Mouse (Mus musculus) lung, postnatal 25 days (tissue): ENCODE data around the gene Rasgrf1.

Experiments used
- DNase-seq: peaks from one replicate; pipeline ENCODE4 v3.0.0; 2022; ENCODE audit warnings: low spot score

The Rasgrf1 gene

GRCm38 (mm10) chr9:89906645-89907044 is 3.1 kb upstream of the Rasgrf1 start:
- no peak for DNase-seq

- DNase-seq, result no peak
These were observed 1.8 kb upstream of the Rasgrf1 start for GRCm38 (mm10) chr9:89907941-89908340.

GRCm38 (mm10) chr9:89908601-89909000 is 1.1 kb upstream of the Rasgrf1 start:
- no peak for DNase-seq

- no peak for DNase-seq
These were observed 298 bp downstream of the Rasgrf1 start for GRCm38 (mm10) chr9:89910011-89910400.

GRCm38 (mm10) chr9:89910741-89911444 is 1.2 kb downstream of the Rasgrf1 start:
- DNase-seq, result no peak

GRCm38 (mm10) chr9:89911891-89912549 is 2.3 kb downstream of the Rasgrf1 start:
- no peak for DNase-seq

GRCm38 (mm10) chr9:89913135-89913534 is 3.4 kb downstream of the Rasgrf1 start:
- no peak for DNase-seq

GRCm38 (mm10) chr9:89916471-89916870 is 6.8 kb downstream of the Rasgrf1 start:
- DNase-seq, result no peak

- DNase-seq, result no peak
These were observed 7.7 kb downstream of the Rasgrf1 start for GRCm38 (mm10) chr9:89917431-89917830.

- no peak for DNase-seq
These were observed 9.1 kb downstream of the Rasgrf1 start for GRCm38 (mm10) chr9:89918832-89919231.

- no peak for DNase-seq
These were observed 11.4 kb downstream of the Rasgrf1 start for GRCm38 (mm10) chr9:89921121-89921520.

GRCm38 (mm10) chr9:89922666-89923065 is 13.0 kb downstream of the Rasgrf1 start:
- DNase-seq, result no peak

- no peak for DNase-seq
These were observed 15.1 kb downstream of the Rasgrf1 start for GRCm38 (mm10) chr9:89924836-89925235.

- DNase-seq, result no peak
These were observed 18.8 kb downstream of the Rasgrf1 start for GRCm38 (mm10) chr9:89928497-89928896.

- peak; percentile 10 for DNase-seq
These were observed 30.7 kb downstream of the Rasgrf1 start for GRCm38 (mm10) chr9:89940428-89940827.

- DNase-seq, result no peak
These were observed 37.1 kb downstream of the Rasgrf1 start for GRCm38 (mm10) chr9:89946830-89947229.

GRCm38 (mm10) chr9:89948602-89949001 is 38.9 kb downstream of the Rasgrf1 start:
- no peak for DNase-seq

- no peak for DNase-seq
These were observed 44.0 kb downstream of the Rasgrf1 start for GRCm38 (mm10) chr9:89953596-89954215.

- DNase-seq, result peak; percentile 11
These were observed 45.3 kb downstream of the Rasgrf1 start for GRCm38 (mm10) chr9:89954860-89955479.

GRCm38 (mm10) chr9:89958959-89959358 is 49.3 kb downstream of the Rasgrf1 start:
- no peak for DNase-seq

- no peak for DNase-seq
These were observed 54.4 kb downstream of the Rasgrf1 start for GRCm38 (mm10) chr9:89964091-89964490.

- DNase-seq, result no peak
These were observed 58.0 kb downstream of the Rasgrf1 start for GRCm38 (mm10) chr9:89967716-89968115.
